Mouse (Mus musculus): ENCODE results near the gene Acp2.

The Acp2 gene

GRCm38 (mm10) chr2:91256256-91257125, 53.8 kb downstream of the Acp2 start:
- DNase-seq (ENCODE audit: extremely low spot score): peak; percentile 84

DNA sequence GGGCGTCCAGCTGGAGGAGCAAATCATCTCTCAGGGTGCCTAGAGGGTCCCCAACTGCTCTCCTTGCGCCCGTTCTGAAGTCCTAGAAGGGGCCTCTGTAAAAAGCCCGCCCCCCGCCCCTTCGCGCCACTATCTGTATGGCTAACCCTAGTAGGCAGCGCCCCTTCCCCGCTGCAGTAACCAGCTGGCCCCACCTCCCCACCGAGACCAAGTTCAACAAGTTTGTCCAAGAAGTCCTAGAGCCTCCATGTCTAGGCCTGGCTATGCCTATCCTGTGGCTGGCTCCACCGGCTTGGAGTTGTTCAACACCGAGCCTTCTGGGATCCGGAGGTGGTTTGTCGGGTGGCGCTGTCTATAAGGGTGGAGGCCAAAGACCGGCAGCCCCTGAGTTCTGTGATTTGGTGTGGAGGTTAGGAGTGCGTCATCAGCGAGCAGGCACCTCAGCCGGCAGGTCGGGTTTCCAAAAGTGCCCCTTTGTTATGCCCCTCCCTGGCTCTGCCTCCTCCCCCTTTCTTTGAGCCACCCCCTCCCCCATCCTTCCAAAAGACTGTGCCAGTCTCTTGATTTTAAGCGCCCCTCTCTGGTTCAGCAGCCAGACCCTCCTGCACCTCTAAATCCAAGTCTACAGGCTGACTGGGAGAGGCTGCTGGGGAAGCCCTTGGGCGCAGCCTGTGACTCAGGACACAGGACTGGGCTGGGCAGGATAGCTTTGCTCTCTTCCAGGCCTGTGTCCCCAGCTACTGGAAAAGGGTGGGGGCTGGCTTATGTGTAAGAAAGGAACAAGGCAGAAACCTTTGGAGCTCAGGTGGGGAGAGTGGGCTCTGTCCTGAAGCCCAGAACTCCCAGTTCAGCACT, 54.7 kb downstream of the Acp2 start:
- DNase-seq (ENCODE audit: extremely low spot score): peak; percentile 79

DNA sequence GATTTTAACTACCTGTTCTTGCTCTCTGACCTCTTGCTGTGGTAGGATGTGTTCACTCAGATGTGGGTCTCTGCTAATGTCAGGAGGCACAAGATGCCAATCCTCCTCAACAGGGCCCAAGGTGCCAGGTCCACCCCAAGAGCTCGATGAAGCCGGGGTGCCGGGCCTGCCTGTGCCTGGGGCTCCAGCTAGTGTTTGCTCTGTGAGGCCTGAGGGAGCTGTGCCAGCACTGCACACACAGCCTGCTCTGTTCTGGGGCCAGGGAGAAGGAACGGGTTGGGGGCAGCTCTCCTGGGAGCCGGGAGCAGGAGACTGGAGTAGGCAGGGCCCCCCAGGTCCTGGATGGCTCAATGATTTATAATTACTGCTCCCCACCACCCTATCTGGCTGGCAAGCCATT, 55.4 kb downstream of the Acp2 start:
- no peak for DNase-seq (ENCODE audit: extremely low spot score)

DNA sequence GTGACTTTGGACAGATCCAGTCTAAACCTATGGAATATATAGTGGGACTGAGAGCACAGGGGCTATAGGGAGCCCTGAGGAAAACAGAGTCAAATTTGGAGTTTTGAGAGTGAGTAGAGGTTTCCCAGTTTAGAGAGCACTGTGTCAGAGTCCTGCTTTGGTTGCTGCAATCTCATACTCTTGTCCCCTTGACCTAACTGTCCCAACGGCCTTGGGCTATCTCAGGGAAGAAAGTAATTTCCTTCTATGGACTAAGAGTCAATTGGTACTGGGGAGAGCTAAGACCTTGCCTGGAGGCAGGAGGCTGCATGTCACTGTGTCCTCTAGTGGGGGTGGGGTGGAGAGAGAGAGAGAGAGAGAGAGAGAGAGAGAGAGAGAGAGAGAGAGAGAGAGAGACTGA, 56.1 kb downstream of the Acp2 start:
- DNase-seq (ENCODE audit: extremely low spot score): no peak

- DNase-seq (ENCODE audit: extremely low spot score): no peak
These were observed 56.8 kb downstream of the Acp2 start for GRCm38 (mm10) chr2:91259493-91259892.
